Mouse (Mus musculus): ENCODE measurements around the gene Mast3. TPM values are rescaled to one million over a fixed set of nuclear protein-coding genes. Genes with fewer than 3 reads are reported as not detected.

Gene Mast3
- polyA plus RNA-seq, 2 experiments: 14.4 to 37.2 TPM

GRCm38 (mm10) chr8:70752000-70752764 lies 52.7 kb downstream of the Mast3 start:
- ATAC-seq (ENCODE audit: low FRiP score, low read depth): no peak
- no peak overlapping the region for H3K9ac ChIP-seq (ENCODE audit: low read depth, low read length, severe bottlenecking)
- TF ChIP-seq POLR2A (IDR thresholded peaks at IDR 0.05; ENCODE audit: borderline replicate concordance, extremely low read depth, insufficient read depth, insufficient read length): no peak
- WGBS: 19% methylated on average over 11 of the region's 11 CpGs
- H3K4me3 ChIP-seq (replicated peaks; ENCODE audit: low read length): no peak overlapping the region
- H3K9me3 ChIP-seq (ENCODE audit: control insufficient read depth, low read length): no peaks in the 10 kb centered on the region
- H3K27me3 ChIP-seq (ENCODE audit: control insufficient read depth, insufficient read depth, low read length): peaks cover 6% of the 10 kb centered on the region; the same call in 1 of the 2 replicates
- peaks cover 18% of the 10 kb centered on the region for H3K4me1 ChIP-seq (ENCODE audit: control insufficient read depth, insufficient read depth, low read length)
- H3K4me2 ChIP-seq (replicated peaks; ENCODE audit: low read depth, low read length, severe bottlenecking): 0 out of 2 replicates have a peak overlapping the region, but pooled peaks have one; percentile 34
- H3K27ac ChIP-seq (replicated peaks; ENCODE audit: low read depth, low read length): peak overlapping the region; percentile 53; the same call in 1 of the 2 replicates
- DNase-seq (ENCODE audit: low spot score): peak; percentile 73
- H3K36me3 ChIP-seq (ENCODE audit: control insufficient read depth, insufficient read depth, low read length): peaks cover 12% of the 10 kb centered on the region

DNA sequence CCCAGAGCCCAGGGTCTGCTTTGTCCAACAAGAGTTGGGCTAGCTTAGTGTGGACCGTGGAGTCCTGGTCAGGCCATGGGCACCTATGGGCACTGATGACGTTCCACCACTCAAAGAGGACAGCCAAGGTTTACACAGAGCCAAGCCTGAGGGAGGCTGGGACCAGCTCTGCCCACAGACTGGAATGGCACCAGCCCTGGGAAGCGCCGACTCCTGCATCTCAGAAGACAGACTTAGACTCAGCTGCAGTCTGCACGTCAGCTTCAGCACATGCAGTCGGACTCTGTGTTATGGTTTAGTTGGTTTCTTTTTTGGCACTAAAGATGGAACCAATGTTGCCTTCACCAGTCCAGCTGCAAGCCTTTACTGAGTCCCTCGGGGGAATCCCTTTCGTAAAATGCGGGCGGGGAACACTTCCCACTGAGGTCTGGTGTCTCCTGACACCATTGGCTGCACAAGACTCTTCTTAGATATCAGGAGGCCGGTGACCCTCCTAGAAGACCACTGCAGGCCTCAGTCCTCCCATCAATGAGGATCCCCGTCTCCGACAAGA lies 54.6 kb downstream of the Mast3 start:
- TF ChIP-seq POLR2A (IDR thresholded peaks at IDR 0.05; ENCODE audit: borderline replicate concordance, extremely low read depth, insufficient read depth, insufficient read length): no peak
- no peaks in the 10 kb centered on the region for H3K9me3 ChIP-seq (ENCODE audit: control insufficient read depth, low read length)
- no peak for ATAC-seq (ENCODE audit: low FRiP score, low read depth)
- no peak overlapping the region for H3K4me2 ChIP-seq (replicated peaks; ENCODE audit: low read depth, low read length, severe bottlenecking)
- H3K27me3 ChIP-seq (ENCODE audit: control insufficient read depth, insufficient read depth, low read length): peaks cover 25% of the 10 kb centered on the region
- no peak overlapping the region for H3K9ac ChIP-seq (ENCODE audit: low read depth, low read length, severe bottlenecking)
- H3K4me1 ChIP-seq (ENCODE audit: control insufficient read depth, insufficient read depth, low read length): peaks cover 15% of the 10 kb centered on the region
- WGBS: 75% methylated on average over 13 of the region's 13 CpGs
- DNase-seq (ENCODE audit: low spot score): no peak
- H3K4me3 ChIP-seq (replicated peaks; ENCODE audit: low read length): no peak overlapping the region
- H3K36me3 ChIP-seq (ENCODE audit: control insufficient read depth, insufficient read depth, low read length): no peaks in the 10 kb centered on the region
- H3K27ac ChIP-seq (replicated peaks; ENCODE audit: low read depth, low read length): no peak overlapping the region

GRCm38 (mm10) chr8:70749097-70749674 lies 55.7 kb downstream of the Mast3 start:
- Histone ChIP-seq H3K9ac (ENCODE audit: low read depth, low read length, severe bottlenecking) (no peak overlapping the region), H3K27ac (replicated peaks; ENCODE audit: low read depth, low read length) (no peak overlapping the region), H3K9me3 (ENCODE audit: control insufficient read depth, low read length) (no peaks in the 10 kb centered on the region), H3K4me3 (replicated peaks; ENCODE audit: low read length) (no peak overlapping the region), H3K4me2 (replicated peaks; ENCODE audit: low read depth, low read length, severe bottlenecking) (no peak overlapping the region), H3K4me1 (ENCODE audit: control insufficient read depth, insufficient read depth, low read length) (peaks cover 13% of the 10 kb centered on the region), H3K36me3 (ENCODE audit: control insufficient read depth, insufficient read depth, low read length) (no peaks in the 10 kb centered on the region), H3K27me3 (ENCODE audit: control insufficient read depth, insufficient read depth, low read length) (peaks cover 35% of the 10 kb centered on the region)
- ATAC-seq (ENCODE audit: low FRiP score, low read depth) (no peak), DNase-seq (ENCODE audit: low spot score) (no peak)
- WGBS: 77% methylated on average over 19 of the region's 19 CpGs
- no peak for TF ChIP-seq POLR2A (IDR thresholded peaks at IDR 0.05; ENCODE audit: borderline replicate concordance, extremely low read depth, insufficient read depth, insufficient read length)

DNA sequence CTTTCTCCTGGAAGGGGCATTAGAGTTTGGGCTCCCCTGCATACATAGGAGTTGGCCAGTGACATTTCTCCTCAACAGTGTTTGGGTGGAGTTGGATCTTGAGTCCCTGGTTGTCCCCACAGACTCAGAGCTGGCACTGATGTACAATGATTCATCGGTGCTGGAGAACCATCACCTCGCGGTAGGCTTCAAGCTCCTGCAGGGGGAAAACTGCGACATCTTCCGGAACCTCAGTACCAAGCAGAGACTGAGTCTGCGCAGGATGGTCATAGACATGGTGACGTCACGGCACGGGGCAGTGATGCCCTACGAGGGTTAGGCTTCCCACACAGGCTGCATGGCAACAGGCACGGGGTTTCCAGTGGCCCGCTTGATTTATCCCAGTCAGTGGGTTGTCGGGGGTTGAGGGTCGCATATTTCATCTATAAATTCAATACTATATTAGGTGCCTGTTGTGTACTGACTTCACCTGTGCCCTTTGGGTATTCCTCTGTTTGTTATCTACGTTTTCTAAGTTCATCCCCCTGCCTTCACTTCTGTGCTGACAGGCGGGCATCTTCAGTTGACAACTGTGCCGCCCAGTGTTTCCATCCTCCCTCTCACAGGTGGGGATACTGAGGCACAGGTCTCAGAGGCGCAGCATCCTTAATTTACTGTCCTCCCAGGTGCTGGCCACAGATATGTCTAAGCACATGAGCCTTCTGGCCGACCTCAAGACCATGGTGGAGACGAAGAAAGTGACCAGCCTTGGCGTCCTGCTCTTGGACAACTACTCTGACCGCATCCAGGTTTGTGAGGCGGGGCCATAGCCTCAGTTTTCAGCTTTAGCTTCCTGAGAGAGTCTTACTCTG lies 56.4 kb downstream of the Mast3 start:
- H3K4me2 ChIP-seq (replicated peaks; ENCODE audit: low read depth, low read length, severe bottlenecking): no peak overlapping the region
- DNase-seq (ENCODE audit: low spot score) (no peak), ATAC-seq (ENCODE audit: low FRiP score, low read depth) (no peak)
- no peaks in the 10 kb centered on the region for H3K36me3 ChIP-seq (ENCODE audit: control insufficient read depth, insufficient read depth, low read length)
- H3K27ac ChIP-seq (replicated peaks; ENCODE audit: low read depth, low read length): no peak overlapping the region
- peaks cover 42% of the 10 kb centered on the region for H3K27me3 ChIP-seq (ENCODE audit: control insufficient read depth, insufficient read depth, low read length)
- peaks cover 14% of the 10 kb centered on the region for H3K4me1 ChIP-seq (ENCODE audit: control insufficient read depth, insufficient read depth, low read length)
- no peak for TF ChIP-seq POLR2A (IDR thresholded peaks at IDR 0.05; ENCODE audit: borderline replicate concordance, extremely low read depth, insufficient read depth, insufficient read length)
- H3K9me3 ChIP-seq (ENCODE audit: control insufficient read depth, low read length): no peaks in the 10 kb centered on the region
- WGBS: 89% methylated on average over 23 of the region's 23 CpGs
- no peak overlapping the region for H3K4me3 ChIP-seq (replicated peaks; ENCODE audit: low read length)
- H3K9ac ChIP-seq (ENCODE audit: low read depth, low read length, severe bottlenecking): no peak overlapping the region

All from limb, embryonic 14.5 days (tissue).